Mouse (Mus musculus): ENCODE data around the gene Bcl7c.

The Bcl7c gene

DNA sequence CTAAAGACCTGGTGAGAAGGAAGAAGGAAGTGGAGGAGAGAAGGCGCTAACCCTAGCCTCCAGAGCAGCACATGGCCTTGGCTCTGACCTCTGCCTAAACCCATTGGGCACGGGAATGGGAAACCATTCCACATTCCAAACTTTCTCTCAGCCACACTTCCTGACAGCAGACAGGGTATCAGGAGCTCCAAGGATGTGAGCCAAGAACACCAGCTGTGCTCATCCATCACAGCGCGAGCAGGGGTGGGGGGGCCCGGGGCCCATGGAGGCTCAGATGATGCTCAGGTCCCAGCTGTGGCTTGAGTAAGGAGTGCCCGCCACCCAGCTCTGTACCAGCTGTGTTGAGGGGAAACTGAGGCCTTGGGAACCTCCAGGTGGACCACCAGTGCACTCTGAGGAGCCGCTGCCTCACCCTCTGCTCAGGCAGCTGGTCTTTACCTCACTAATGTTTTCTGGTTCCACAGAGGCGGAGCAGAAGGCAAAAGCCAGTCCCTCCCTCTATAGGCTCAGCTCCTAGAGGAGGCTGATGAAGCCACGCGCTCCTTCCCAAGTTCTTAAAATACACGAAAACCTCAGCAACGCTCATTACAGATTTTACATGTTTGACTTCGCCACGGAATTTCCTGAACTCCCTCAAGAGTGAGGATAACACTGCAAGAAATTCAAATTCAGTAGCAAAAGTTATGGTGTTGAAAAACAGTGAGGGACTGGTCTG lies 23.3 kb downstream of the Bcl7c start:
- WGBS: 52% methylated on average over 14 of the region's 14 CpGs

DNA sequence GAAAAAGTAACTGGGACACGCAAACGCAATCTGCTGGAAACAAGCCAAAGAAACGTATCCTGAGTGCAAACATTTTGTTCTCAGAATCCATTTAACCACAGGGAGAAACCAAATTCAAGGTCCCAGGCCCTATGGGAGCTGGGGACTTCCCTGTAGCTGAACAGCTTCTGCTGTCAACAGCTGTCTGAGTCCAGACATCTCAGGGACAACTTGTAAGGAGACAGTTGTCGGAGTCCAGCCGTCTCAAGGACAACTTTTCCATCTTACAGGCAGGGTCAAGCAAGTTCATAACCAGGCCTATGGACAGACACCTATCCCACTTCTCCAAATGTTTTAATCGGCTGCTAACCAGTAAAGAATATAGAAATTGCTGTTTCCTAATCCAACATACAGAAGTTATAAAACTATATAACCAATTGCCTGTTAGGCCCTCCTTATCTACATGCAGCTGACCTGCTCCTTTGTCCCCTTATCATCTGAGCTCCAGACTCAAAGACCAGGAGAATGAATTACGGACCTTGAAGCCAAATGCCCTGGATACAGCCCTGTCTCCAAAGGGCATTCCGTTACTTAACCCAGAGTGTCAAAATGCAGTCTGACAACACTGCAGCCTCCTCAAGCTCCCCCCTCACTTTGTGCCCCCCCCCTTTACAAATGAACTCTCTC lies 26.7 kb downstream of the Bcl7c start:
- WGBS: 81% methylated on average over 8 of the region's 8 CpGs

GRCm38 (mm10) chr7:127680541-127680940 lies 28.2 kb downstream of the Bcl7c start:
- WGBS: 93% methylated on average over 13 of the region's 13 CpGs

DNA sequence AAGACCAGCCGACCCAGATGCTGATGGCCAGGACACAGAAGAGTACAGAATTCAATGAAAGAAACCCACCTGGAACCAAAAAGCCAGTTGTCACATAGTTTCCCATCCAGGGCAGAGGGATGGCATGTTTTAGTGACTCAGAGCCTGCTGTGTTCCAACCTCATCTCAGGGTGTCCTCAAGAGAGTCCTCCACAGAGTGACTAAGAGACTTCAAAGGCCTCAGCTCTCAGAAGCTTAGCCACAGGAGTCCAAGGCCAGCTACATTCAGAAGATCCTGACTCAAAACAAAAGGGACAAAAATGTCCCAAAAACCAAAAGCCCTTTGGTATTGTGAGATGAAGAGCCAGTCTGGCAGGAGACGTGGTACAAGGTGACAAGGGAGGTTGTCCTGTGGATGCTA lies 29.9 kb downstream of the Bcl7c start:
- WGBS: 79% methylated on average over 2 of the region's 2 CpGs

DNA sequence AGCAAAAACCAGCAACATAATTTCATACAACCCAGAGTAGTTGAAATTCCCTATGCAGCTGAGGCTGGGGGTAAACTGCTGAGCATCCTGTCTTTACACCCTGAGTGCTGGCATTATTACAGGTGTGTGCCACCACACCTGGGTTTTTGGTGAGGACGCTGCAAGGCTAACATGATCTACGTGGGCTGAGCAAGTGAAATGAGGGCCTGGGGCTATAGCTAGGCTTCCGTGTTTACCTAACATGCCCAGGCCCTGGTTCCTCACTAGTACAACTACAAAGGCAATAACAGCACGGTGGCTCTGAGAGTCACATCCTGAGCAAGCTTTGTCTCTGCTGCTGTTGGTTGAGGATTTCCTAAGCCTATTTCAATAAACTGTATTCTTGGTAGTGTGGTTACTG lies 31.1 kb downstream of the Bcl7c start:
- 94% methylated on average over 4 of the region's 4 CpGs for WGBS

- 78% methylated on average over 6 of the region's 6 CpGs for WGBS
These were observed 31.7 kb downstream of the Bcl7c start for GRCm38 (mm10) chr7:127677077-127677476.

DNA sequence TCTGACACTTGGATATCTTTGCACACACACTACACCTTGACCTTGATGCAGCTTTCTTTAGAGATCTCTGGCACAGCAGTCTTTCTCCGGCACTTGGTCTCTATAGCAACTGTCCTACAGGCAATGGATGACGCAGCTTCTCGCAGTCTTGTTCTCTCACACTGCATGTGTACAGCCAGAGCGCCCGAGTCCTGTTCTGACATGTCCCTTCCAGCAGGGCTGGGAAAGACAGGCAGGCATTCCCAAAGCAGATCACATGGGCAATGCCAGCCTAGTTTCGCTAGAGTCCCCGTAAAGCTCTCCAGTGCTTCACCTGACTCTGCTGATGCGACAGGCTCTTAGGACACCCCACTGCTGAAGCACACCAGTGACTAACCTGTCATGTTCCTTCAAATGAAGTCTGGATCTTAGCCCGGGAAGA lies 33.3 kb downstream of the Bcl7c start:
- 43% methylated on average over 9 of the region's 9 CpGs for WGBS

GRCm38 (mm10) chr7:127674977-127675376 lies 33.8 kb downstream of the Bcl7c start:
- WGBS: 3% methylated on average over 5 of the region's 5 CpGs

DNA sequence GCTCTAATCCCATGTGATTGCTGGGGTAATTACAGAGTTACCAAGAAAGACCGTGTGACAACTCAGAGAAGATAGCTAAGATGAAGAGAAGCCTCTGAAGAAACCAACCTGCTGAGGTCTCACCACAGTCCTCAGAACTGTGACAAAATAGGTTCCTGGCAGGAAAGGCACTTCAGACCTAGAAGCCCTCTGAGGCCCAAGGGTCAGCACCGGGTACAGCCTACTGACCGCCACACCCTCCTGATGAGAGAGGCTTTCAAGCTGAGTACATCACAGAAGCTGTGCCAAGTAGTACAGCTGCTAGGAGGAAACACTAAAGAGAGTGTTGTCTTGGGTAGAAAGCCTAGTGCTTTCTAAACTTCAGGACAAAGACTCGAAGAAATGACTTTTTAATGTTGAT lies 36.0 kb downstream of the Bcl7c start:
- WGBS: 67% methylated on average over 4 of the region's 4 CpGs

GRCm38 (mm10) chr7:127671880-127672774 lies 36.6 kb downstream of the Bcl7c start:
- WGBS: 82% methylated on average over 11 of the region's 11 CpGs

- WGBS: 51% methylated on average over 8 of the region's 8 CpGs
These were observed 41.6 kb downstream of the Bcl7c start for GRCm38 (mm10) chr7:127667171-127667570.

DNA sequence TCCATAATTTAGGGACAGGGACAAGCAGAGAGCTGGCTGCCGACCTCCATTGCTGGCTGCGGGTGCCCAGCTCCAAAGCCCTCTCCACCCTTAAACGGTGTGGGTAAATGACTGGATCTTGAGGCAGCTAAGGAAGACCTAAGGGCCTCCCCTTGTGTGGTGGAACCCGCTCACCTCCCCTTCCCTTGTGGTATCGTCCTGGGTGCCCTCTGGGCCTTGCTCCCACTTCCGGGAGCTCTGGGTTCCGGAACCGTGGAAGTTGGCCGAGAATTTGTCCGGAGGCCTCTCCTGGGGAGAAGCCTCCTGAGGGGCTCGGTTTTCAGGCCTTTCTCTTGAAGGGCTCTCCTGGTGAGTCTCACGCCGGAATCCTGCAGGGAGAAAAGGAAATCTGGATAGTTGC lies 42.1 kb downstream of the Bcl7c start:
- WGBS: 91% methylated on average over 13 of the region's 13 CpGs

- WGBS: 87% methylated on average over 6 of the region's 6 CpGs
These were observed 42.6 kb downstream of the Bcl7c start for GRCm38 (mm10) chr7:127666066-127666654.

GRCm38 (mm10) chr7:127662926-127663325 lies 45.8 kb downstream of the Bcl7c start:
- 85% methylated on average over 6 of the region's 6 CpGs for WGBS

DNA sequence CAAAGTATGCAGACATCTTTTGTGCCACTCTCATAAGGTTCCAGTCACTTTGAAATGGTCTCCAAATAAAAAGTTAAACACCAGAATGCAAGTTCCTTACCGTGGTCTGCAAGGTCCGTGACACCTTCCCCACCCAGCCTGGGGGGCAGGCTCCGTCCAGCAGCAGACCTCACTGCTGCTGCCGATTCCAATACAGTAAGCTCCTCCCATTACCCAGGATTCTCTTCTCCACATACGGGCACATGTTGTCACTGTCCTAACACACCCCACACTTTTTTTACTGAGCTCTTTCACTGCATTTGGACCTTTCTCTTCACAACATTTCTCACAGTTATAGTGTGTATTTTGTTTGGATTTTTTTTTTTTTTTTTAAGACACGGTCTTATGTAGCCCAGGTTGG lies 46.9 kb downstream of the Bcl7c start:
- 76% methylated on average over 6 of the region's 6 CpGs for WGBS

DNA sequence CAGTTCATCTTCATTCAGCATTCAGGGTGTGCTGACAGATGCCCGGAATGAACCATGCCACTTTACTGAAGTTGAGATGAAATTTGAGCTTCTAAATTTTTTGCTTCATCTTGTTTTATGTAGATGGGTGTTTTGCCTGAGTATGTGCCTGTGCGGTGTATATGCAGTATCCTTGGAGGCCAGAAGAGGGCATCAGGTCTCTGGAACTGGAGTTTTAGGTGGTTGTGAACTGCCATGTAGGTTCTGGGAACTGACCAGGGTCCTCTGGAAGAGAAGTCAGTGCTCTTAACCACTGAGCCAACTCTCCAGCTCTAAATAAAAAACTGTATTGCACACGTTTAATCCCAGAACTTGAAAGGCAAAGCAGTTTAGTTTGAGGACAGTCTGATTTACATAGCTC lies 47.9 kb downstream of the Bcl7c start:
- WGBS: 85% methylated on average over 3 of the region's 3 CpGs

- 28% methylated on average over 4 of the region's 4 CpGs for WGBS
These were observed 51.8 kb downstream of the Bcl7c start for GRCm38 (mm10) chr7:127656946-127657345.

GRCm38 (mm10) chr7:127654318-127654717 lies 54.4 kb downstream of the Bcl7c start:
- WGBS: 48% methylated on average over 10 of the region's 10 CpGs

- WGBS: 42% methylated on average over 18 of the region's 18 CpGs
These were observed 56.7 kb downstream of the Bcl7c start for GRCm38 (mm10) chr7:127652050-127652449.

GRCm38 (mm10) chr7:127651624-127652023 lies 57.1 kb downstream of the Bcl7c start:
- WGBS: 69% methylated on average over 2 of the region's 3 CpGs

- WGBS: 83% methylated on average over 6 of the region's 6 CpGs
These were observed 59.5 kb downstream of the Bcl7c start for GRCm38 (mm10) chr7:127649206-127649605.

Measured in cerebral cortex, adult 2 months (tissue).